Mouse (Mus musculus): ENCODE results near the gene Spink4.
A peak's percentile ranks its signal among the peaks of the same experiment; 100 is the strongest.

DNA sequence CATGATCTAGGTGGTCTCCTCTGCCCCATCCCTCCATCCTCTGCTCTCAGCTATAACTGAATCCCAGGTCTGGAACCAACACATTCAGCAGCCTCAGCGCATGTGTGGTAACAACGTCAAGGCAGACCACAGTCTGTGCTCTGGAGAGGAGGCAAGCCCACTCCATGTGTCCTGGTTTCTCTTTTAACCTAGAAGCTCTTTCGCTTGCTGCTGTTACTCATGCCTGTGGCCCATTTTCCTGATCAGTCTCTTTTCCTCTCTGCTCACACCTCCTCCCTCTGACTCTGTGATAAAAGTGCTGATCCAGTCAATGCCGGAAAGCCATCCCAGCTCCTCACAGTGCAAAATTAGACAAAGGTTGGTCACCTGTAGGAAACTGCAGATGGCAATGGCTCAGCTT is 29.9 kb upstream of the Spink4 start:
- TF ChIP-seq CTCF (IDR thresholded peaks at IDR 0.05; ENCODE audit: low read depth, low read length): peak; percentile 5; the same call in 1 of the 2 replicates
- TF ChIP-seq POLR2A (IDR thresholded peaks at IDR 0.05; ENCODE audit: borderline replicate concordance, low read depth, low read length): no peak
